Mouse (Mus musculus): ENCODE data around the gene Arid1b. TPM values are rescaled to one million over a fixed set of nuclear protein-coding genes. Genes with fewer than 3 reads are reported as not detected.

The Arid1b gene
- polyA plus RNA-seq, 1 experiment from 2014 or later, result 22.6 TPM

- Histone ChIP-seq H3K36me3 (ENCODE audit: control insufficient read depth, insufficient read depth, low read length) (no peaks in the 10 kb centered on the region), H3K27ac (ENCODE audit: low read length) (no peak overlapping the region), H3K4me3 (ENCODE audit: low read depth, low read length) (no peak overlapping the region), H3K4me2 (replicated peaks; ENCODE audit: low read depth, low read length) (no peak overlapping the region), H3K9ac (replicated peaks; ENCODE audit: low read depth, low read length) (no peak overlapping the region), H3K9me3 (ENCODE audit: control insufficient read depth, low read depth, low read length) (no peaks in the 10 kb centered on the region), H3K27me3 (ENCODE audit: control insufficient read depth, insufficient read depth, low read length) (no peaks in the 10 kb centered on the region), H3K4me1 (ENCODE audit: control insufficient read depth, insufficient read depth, low read length) (no peaks in the 10 kb centered on the region)
- no peak for ATAC-seq (ENCODE audit: insufficient number of reproducible peaks, insufficient read depth, low FRiP score, low read depth)
- WGBS, result 81% methylated on average over 12 of the region's 12 CpGs
Observed at GRCm38 (mm10) chr17:5386885-5387545, 392.9 kb downstream of the Arid1b start.

- Histone ChIP-seq H3K4me2 (replicated peaks; ENCODE audit: low read depth, low read length) (no peak overlapping the region), H3K4me3 (ENCODE audit: low read depth, low read length) (no peak overlapping the region), H3K27ac (ENCODE audit: low read length) (no peak overlapping the region), H3K4me1 (ENCODE audit: control insufficient read depth, insufficient read depth, low read length) (no peaks in the 10 kb centered on the region), H3K9me3 (ENCODE audit: control insufficient read depth, low read depth, low read length) (no peaks in the 10 kb centered on the region), H3K9ac (replicated peaks; ENCODE audit: low read depth, low read length) (no peak overlapping the region), H3K27me3 (ENCODE audit: control insufficient read depth, insufficient read depth, low read length) (no peaks in the 10 kb centered on the region), H3K36me3 (ENCODE audit: control insufficient read depth, insufficient read depth, low read length) (no peaks in the 10 kb centered on the region)
- ATAC-seq (ENCODE audit: insufficient number of reproducible peaks, insufficient read depth, low FRiP score, low read depth), result no peak
- WGBS, result 76% methylated on average over 3 of the region's 3 CpGs
Observed at GRCm38 (mm10) chr17:5388351-5388750, 394.2 kb downstream of the Arid1b start.

DNA sequence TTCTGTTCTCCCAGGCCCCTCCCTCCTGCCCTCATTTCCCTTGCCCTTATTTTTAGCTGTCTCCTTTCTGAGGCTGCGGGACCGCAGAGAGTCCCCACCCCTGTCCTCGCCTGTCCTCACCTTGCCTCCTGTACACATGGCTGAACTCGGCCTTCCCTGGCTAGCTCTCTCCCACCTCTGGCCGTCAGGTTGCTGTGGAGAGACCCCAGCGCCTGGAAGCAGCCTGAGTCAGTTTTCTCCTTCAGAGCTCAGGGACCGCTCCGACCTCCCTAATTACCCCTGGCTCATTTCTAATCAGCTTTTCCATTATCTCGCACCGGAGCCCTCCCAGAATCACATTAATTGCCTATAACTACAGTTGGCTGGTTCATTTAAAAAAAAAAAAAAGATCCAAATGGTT lies 396.6 kb downstream of the Arid1b start:
- no peaks in the 10 kb centered on the region for H3K4me1 ChIP-seq (ENCODE audit: control insufficient read depth, insufficient read depth, low read length)
- no peak overlapping the region for H3K9ac ChIP-seq (replicated peaks; ENCODE audit: low read depth, low read length)
- no peak overlapping the region for H3K4me2 ChIP-seq (replicated peaks; ENCODE audit: low read depth, low read length)
- H3K9me3 ChIP-seq (ENCODE audit: control insufficient read depth, low read depth, low read length), result no peaks in the 10 kb centered on the region
- H3K36me3 ChIP-seq (ENCODE audit: control insufficient read depth, insufficient read depth, low read length), result no peaks in the 10 kb centered on the region
- no peak for ATAC-seq (ENCODE audit: insufficient number of reproducible peaks, insufficient read depth, low FRiP score, low read depth)
- H3K4me3 ChIP-seq (ENCODE audit: low read depth, low read length), result no peak overlapping the region
- 64% methylated on average over 10 of the region's 10 CpGs for WGBS
- no peaks in the 10 kb centered on the region for H3K27me3 ChIP-seq (ENCODE audit: control insufficient read depth, insufficient read depth, low read length)
- H3K27ac ChIP-seq (ENCODE audit: low read length), result no peak overlapping the region

DNA sequence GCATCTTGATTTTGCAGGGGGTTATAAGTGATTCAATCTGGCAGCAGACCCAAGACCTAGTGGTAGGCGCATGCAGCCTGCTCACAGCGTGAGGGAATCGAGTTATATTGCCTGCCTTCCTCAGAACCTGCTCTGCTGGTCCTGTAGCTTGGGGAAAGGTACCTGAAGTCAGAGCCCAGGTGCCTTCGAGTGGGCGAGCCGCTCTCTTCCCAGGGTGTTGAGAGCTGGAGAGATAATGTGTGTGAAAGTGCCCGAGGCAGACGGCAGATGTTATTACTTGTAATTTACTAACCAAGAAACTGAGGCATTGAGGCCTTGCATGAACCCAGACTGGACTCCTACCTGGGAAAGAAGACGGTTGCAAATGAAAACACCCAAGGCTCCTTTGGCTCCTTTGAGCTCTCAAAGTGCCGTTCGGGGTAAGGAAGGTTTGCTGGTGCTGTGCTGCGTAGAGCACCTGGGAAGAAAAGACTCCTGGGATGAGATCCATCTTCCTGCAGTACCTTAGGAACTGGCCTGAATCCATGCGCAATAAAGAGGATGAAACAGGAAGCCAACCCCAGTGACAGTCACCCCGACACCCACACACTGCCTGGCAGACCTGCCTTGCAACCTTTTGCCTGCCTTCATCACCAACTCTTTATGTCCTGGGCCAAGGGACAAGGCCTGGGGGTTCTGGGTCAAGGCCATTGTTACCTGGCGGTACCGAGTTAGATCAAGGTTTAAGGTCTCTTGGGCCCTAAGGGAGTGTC lies 401.5 kb downstream of the Arid1b start:
- Histone ChIP-seq H3K27ac (ENCODE audit: low read length) (no peak overlapping the region), H3K4me1 (ENCODE audit: control insufficient read depth, insufficient read depth, low read length) (no peaks in the 10 kb centered on the region), H3K9me3 (ENCODE audit: control insufficient read depth, low read depth, low read length) (no peaks in the 10 kb centered on the region), H3K9ac (replicated peaks; ENCODE audit: low read depth, low read length) (no peak overlapping the region), H3K36me3 (ENCODE audit: control insufficient read depth, insufficient read depth, low read length) (no peaks in the 10 kb centered on the region), H3K27me3 (ENCODE audit: control insufficient read depth, insufficient read depth, low read length) (no peaks in the 10 kb centered on the region), H3K4me2 (replicated peaks; ENCODE audit: low read depth, low read length) (no peak overlapping the region), H3K4me3 (ENCODE audit: low read depth, low read length) (no peak overlapping the region)
- no peak for ATAC-seq (ENCODE audit: insufficient number of reproducible peaks, insufficient read depth, low FRiP score, low read depth)
- 88% methylated on average over 16 of the region's 16 CpGs for WGBS

- no peaks in the 10 kb centered on the region for H3K36me3 ChIP-seq (ENCODE audit: control insufficient read depth, insufficient read depth, low read length)
- no peaks in the 10 kb centered on the region for H3K9me3 ChIP-seq (ENCODE audit: control insufficient read depth, low read depth, low read length)
- ATAC-seq (ENCODE audit: insufficient number of reproducible peaks, insufficient read depth, low FRiP score, low read depth), result no peak
- H3K4me1 ChIP-seq (ENCODE audit: control insufficient read depth, insufficient read depth, low read length), result no peaks in the 10 kb centered on the region
- no peak overlapping the region for H3K4me3 ChIP-seq (ENCODE audit: low read depth, low read length)
- H3K27me3 ChIP-seq (ENCODE audit: control insufficient read depth, insufficient read depth, low read length), result no peaks in the 10 kb centered on the region
- H3K4me2 ChIP-seq (replicated peaks; ENCODE audit: low read depth, low read length), result no peak overlapping the region
- H3K27ac ChIP-seq (ENCODE audit: low read length), result no peak overlapping the region
- 75% methylated on average over 5 of the region's 5 CpGs for WGBS
- no peak overlapping the region for H3K9ac ChIP-seq (replicated peaks; ENCODE audit: low read depth, low read length)
Observed at GRCm38 (mm10) chr17:5396213-5396612, 402.1 kb downstream of the Arid1b start.

Data from stomach, embryonic 14.5 days (tissue).